14 mouse cellular contexts compared by ENCODE assay signal in the genomic region with DNA sequence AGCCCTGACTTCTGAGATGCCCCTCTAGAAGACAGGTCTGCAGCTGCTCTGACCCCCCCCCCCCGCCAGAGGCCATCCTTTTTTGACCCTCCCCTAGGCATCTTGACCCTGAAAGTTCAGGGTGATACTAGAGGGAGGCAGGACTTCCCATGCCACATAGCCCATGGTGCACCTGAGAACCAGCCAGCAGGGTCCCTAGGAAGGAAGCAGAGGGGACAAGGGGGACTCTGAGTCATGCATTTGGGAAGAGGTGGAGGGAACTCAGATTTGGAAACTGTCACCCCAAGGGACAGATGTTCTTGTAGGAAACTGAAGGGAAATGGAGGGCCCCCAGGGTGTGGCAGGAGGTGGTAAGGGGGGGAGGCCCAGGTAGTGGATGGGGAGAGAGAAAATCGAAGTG. TPM values are rescaled to one million over a fixed set of nuclear protein-coding genes. Genes with fewer than 3 reads are reported as not detected.
DNase-seq lines count a peak whose midpoint lies in the region; ATAC-seq and TF ChIP-seq lines count a peak whose summit lies in the region.
"Had no signal": no experiment of that assay in that cellular context is flagged by ENCODE, and none has a peak within 500 bp of the region (broad histone marks: within the 10 kb centered on the region; RNA-seq: fewer than 3 reads in every experiment).

No protein-coding gene starts in this region.

- 27% methylated on average over 2 of the region's 2 CpGs for WGBS in heart, embryonic 13.5 days
- WGBS in forebrain, embryonic 11.5 days, result 28% methylated on average over 2 of the region's 2 CpGs
- WGBS in hindbrain, embryonic 12.5 days, result 21% methylated on average over 2 of the region's 2 CpGs
- WGBS in midbrain, postnatal 0 days, result 10% methylated on average over 2 of the region's 2 CpGs

- no peaks in the 10 kb centered on the region for H3K36me3 ChIP-seq in heart, embryonic 13.5 days
- H3K36me3 ChIP-seq in forebrain, embryonic 11.5 days (ENCODE audit: control insufficient read depth, insufficient read depth, low read length), result no peaks in the 10 kb centered on the region
- H3K36me3 ChIP-seq in hindbrain, embryonic 12.5 days, result no peaks in the 10 kb centered on the region
- H3K36me3 ChIP-seq in midbrain, postnatal 0 days (ENCODE audit: insufficient read depth, low read length), result no peaks in the 10 kb centered on the region

- no peak for ATAC-seq in heart, embryonic 13.5 days (ENCODE audit: extremely low read depth, insufficient number of reproducible peaks, low FRiP score, low TSS enrichment)
- no peak for ATAC-seq in forebrain, embryonic 11.5 days (replicated peaks; ENCODE audit: low FRiP score)
- ATAC-seq in hindbrain, embryonic 12.5 days (ENCODE audit: low FRiP score), result no peak
- no peak for ATAC-seq in midbrain, postnatal 0 days (ENCODE audit: low FRiP score)
- ATAC-seq: CD4-positive, CD25-positive, alpha-beta regulatory T cell, adult 4 months; intestine, postnatal 0 days; liver, postnatal 0 days had no signal

- peaks cover 12% of the 10 kb centered on the region for H3K27me3 ChIP-seq in heart, embryonic 13.5 days (replicated peaks)
- no peaks in the 10 kb centered on the region for H3K27me3 ChIP-seq in forebrain, embryonic 11.5 days (ENCODE audit: control insufficient read depth, insufficient read depth, low read length)
- peaks cover 26% of the 10 kb centered on the region for H3K27me3 ChIP-seq in hindbrain, embryonic 12.5 days
- H3K27me3 ChIP-seq in midbrain, postnatal 0 days (ENCODE audit: insufficient read depth, low read length), result no peaks in the 10 kb centered on the region

- H3K27ac ChIP-seq in heart, embryonic 13.5 days (replicated peaks), result peak overlapping the region; percentile 67
- H3K27ac ChIP-seq in forebrain, embryonic 11.5 days (ENCODE audit: low read depth, low read length), result peak overlapping the region; percentile 8; the same call in 1 of the 2 replicates
- peak overlapping the region; percentile 97 for H3K27ac ChIP-seq in hindbrain, embryonic 12.5 days
- H3K27ac ChIP-seq in midbrain, postnatal 0 days (ENCODE audit: low read depth, low read length), result peak overlapping the region; percentile 95

- no peaks in the 10 kb centered on the region for H3K9me3 ChIP-seq in heart, embryonic 13.5 days
- H3K9me3 ChIP-seq in forebrain, embryonic 11.5 days (ENCODE audit: control insufficient read depth, low read length), result no peaks in the 10 kb centered on the region
- 0 out of 2 replicates have a peak, but pooled peaks cover 2% of the 10 kb centered on the region for H3K9me3 ChIP-seq in hindbrain, embryonic 12.5 days (replicated peaks)
- H3K9me3 ChIP-seq in midbrain, postnatal 0 days (ENCODE audit: low read length), result no peaks in the 10 kb centered on the region

- no peak overlapping the region for H3K4me3 ChIP-seq in heart, embryonic 13.5 days
- no peak overlapping the region for H3K4me3 ChIP-seq in forebrain, embryonic 11.5 days (ENCODE audit: low read depth, low read length)
- H3K4me3 ChIP-seq in hindbrain, embryonic 12.5 days, result no peak overlapping the region
- no peak overlapping the region for H3K4me3 ChIP-seq in midbrain, postnatal 0 days (ENCODE audit: low read depth, low read length)

- peak overlapping the region; percentile 15; the same call in 1 of the 2 replicates for H3K9ac ChIP-seq in heart, embryonic 13.5 days
- H3K9ac ChIP-seq in forebrain, embryonic 11.5 days (ENCODE audit: low read length), result no peak overlapping the region
- H3K9ac ChIP-seq in hindbrain, embryonic 12.5 days, result peak overlapping the region; percentile 39
- peak overlapping the region; percentile 44; the same call in 1 of the 2 replicates for H3K9ac ChIP-seq in midbrain, postnatal 0 days (replicated peaks; ENCODE audit: low read length, poor library complexity, severe bottlenecking)
- H3K9ac ChIP-seq: liver, postnatal 0 days had no signal

- DNase-seq in heart, postnatal 4 days, result no peak
- no peak for DNase-seq in forebrain, embryonic 11.5 days (ENCODE audit: low spot score)
- no peak for DNase-seq in midbrain, postnatal 0 days (ENCODE audit: low spot score)
- DNase-seq in MN1 (ENCODE audit: low spot score), result no peak
- no peak for DNase-seq in urinary bladder, postnatal 36 days (ENCODE audit: low spot score in 2 of 2)
- DNase-seq: gastrocnemius, adult 2 months; liver, postnatal 0 days had no signal

- no peak for TF ChIP-seq CTCF in midbrain, postnatal 0 days (IDR thresholded peaks at IDR 0.05)

- peak overlapping the region; percentile 59; the same call in 1 of the 2 replicates for H3K4me2 ChIP-seq in heart, embryonic 13.5 days
- no peak overlapping the region for H3K4me2 ChIP-seq in forebrain, embryonic 11.5 days (ENCODE audit: low read depth, low read length, severe bottlenecking)
- H3K4me2 ChIP-seq in hindbrain, embryonic 12.5 days (replicated peaks), result peak overlapping the region; percentile 52
- H3K4me2 ChIP-seq in midbrain, postnatal 0 days (ENCODE audit: low read depth, low read length, poor library complexity, severe bottlenecking), result peak overlapping the region; percentile 55

- peaks cover 52% of the 10 kb centered on the region for H3K4me1 ChIP-seq in heart, embryonic 13.5 days
- H3K4me1 ChIP-seq in forebrain, embryonic 11.5 days (replicated peaks; ENCODE audit: control insufficient read depth, insufficient read depth, low read length), result peaks cover 17% of the 10 kb centered on the region; the same call in 1 of the 2 replicates
- H3K4me1 ChIP-seq in hindbrain, embryonic 12.5 days, result peaks cover 40% of the 10 kb centered on the region
- peaks cover 27% of the 10 kb centered on the region for H3K4me1 ChIP-seq in midbrain, postnatal 0 days (ENCODE audit: insufficient read depth, low read length)

RNA-seq across cellular contexts. Expression of a gene that starts 49.2 kb away (rescaled TPM):
- not detected in 2 replicates for polyA plus RNA-seq in heart, embryonic 13.5 days (2015; fragmentation: Nextera tagmentation; extraction: Ambion mirVana)
- not detected for total RNA-seq in heart, postnatal 4 days (2021)
- polyA plus RNA-seq in forebrain, embryonic 11.5 days (2014; fragmentation: Nextera tagmentation; extraction: Ambion mirVana), result 0.39 TPM in 1 of 2 replicates, not detected in the other
- not detected in 2 replicates for polyA plus RNA-seq in hindbrain, embryonic 12.5 days (2016; fragmentation: Nextera tagmentation; extraction: Ambion mirVana)
- not detected in 2 replicates for total RNA-seq in midbrain, postnatal 0 days (2014; rRNA removed)
- polyA plus RNA-seq in midbrain, postnatal 0 days (2015; fragmentation: Nextera tagmentation; extraction: Ambion mirVana), result not detected in 2 replicates
- total RNA-seq: adrenal gland, postnatal 10 days; gastrocnemius, adult 2 months; layer of hippocampus, adult 18-20 months; megakaryocyte-erythroid progenitor cell, adult 5-6 weeks had no signal
- polyA plus RNA-seq: CD4-positive, CD25-positive, alpha-beta regulatory T cell, adult 4 months; intestine, postnatal 0 days; liver, postnatal 0 days had no signal

Comparison
In these comparisons a context has a peak if more than half of its experiments do, and no peak if none do; other contexts are left out.
1. H3K27ac ChIP-seq: peak in every context shown above with its lines; median percentile 97 in hindbrain, embryonic 12.5 days; 95 in midbrain, postnatal 0 days; 67 in heart, embryonic 13.5 days; 8 in forebrain, embryonic 11.5 days.